In the genomic region with DNA sequence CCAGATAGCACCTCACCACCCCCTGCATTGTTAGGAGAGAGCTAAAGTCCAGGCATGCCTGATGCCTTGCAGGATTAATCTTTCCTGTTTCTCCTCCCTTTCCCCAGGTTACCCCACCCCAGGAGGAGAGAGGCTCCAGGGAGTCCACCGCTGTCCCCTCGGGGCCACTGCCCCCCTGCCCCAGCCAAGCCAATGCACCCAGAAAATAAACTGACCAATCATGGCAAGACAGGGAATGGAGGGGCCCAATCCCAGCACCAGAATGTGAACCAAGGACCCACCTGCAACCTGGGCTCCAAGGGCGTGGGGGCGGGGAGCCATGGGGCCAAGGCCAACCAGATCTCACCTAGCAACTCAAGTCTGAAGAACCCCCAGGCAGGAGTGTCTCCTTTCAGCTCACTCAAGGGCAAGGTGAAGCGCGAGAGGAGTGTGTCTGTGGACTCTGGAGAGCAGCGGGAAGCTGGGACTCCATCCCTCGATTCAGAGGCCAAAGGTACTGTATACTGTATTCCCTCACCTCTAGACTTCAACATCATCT, we compare ENCODE assay signal across 10 mouse cellular contexts. TPM values are rescaled to one million over a fixed set of nuclear protein-coding genes. Genes with fewer than 3 reads are reported as not detected.
DNase-seq lines count a peak whose midpoint lies in the region; ATAC-seq and TF ChIP-seq lines count a peak whose summit lies in the region.
"Had no signal": no experiment of that assay in that cellular context is flagged by ENCODE, and none has a peak within 500 bp of the region (broad histone marks: within the 10 kb centered on the region; RNA-seq: fewer than 3 reads in every experiment).

No protein-coding gene starts in this region.

- H3K4me3 ChIP-seq in layer of hippocampus, adult 2 months = no peak overlapping the region
- no peak overlapping the region for H3K4me3 ChIP-seq in embryonic fibroblast, embryonic 13.5 days (ENCODE audit: insufficient read depth, low read length)
- H3K4me3 ChIP-seq in intestine, embryonic 16.5 days (ENCODE audit: low read length) = 0 out of 2 replicates have a peak overlapping the region, but pooled peaks have one; percentile 44
- no peak overlapping the region for H3K4me3 ChIP-seq in neural tube, embryonic 12.5 days

- no peak for TF ChIP-seq CTCF in layer of hippocampus, adult 2 months (conservative IDR thresholded peaks at IDR 0.05)
- no peak for TF ChIP-seq CTCF in embryonic fibroblast, embryonic 13.5 days (IDR thresholded peaks at IDR 0.05; ENCODE audit: borderline replicate concordance, insufficient read depth, low read length)

- H3K9me3 ChIP-seq in intestine, embryonic 16.5 days (ENCODE audit: control insufficient read depth, low read length) = no peaks in the 10 kb centered on the region
- H3K9me3 ChIP-seq in neural tube, embryonic 12.5 days = no peaks in the 10 kb centered on the region

- H3K27me3 ChIP-seq in intestine, embryonic 16.5 days (replicated peaks; ENCODE audit: control insufficient read depth, insufficient read depth, low read length) = no peaks in the 10 kb centered on the region
- H3K27me3 ChIP-seq in neural tube, embryonic 12.5 days (replicated peaks) = no peaks in the 10 kb centered on the region; the same call in 1 of the 2 replicates

- H3K9ac ChIP-seq in intestine, embryonic 16.5 days (ENCODE audit: low read depth, low read length) = peak overlapping the region; percentile 59; the same call in 1 of the 2 replicates
- H3K9ac ChIP-seq in neural tube, embryonic 12.5 days = 0 out of 2 replicates have a peak overlapping the region, but pooled peaks have one; percentile 48

- no peak for ATAC-seq in intestine, embryonic 16.5 days
- no peak for ATAC-seq in neural tube, embryonic 12.5 days (ENCODE audit: low FRiP score, low read depth)

- no peak overlapping the region; the same call in 1 of the 2 replicates for H3K4me2 ChIP-seq in intestine, embryonic 16.5 days (ENCODE audit: low read depth, low read length)
- H3K4me2 ChIP-seq in neural tube, embryonic 12.5 days (replicated peaks) = peak overlapping the region; percentile 88; the same call in 1 of the 2 replicates

- no peak for DNase-seq in layer of hippocampus, adult 2 months (ENCODE audit: low spot score in 2 of 2)
- DNase-seq in layer of hippocampus, adult 8-10 months (ENCODE audit: low spot score in 2 of 2) = no peak
- DNase-seq in left cerebral cortex, postnatal 14 days (ENCODE audit: low spot score in 2 of 2) = no peak
- DNase-seq in left cerebral cortex, postnatal 4 days = no peak
- DNase-seq in gastrocnemius, postnatal 10 days = no peak
- DNase-seq: layer of hippocampus, adult 9-11 months had no signal

- intact Hi-C loops in left cerebral cortex, postnatal 14 days (cut with DNase I) = no loop called here
- intact Hi-C loops in left cerebral cortex, postnatal 4 days (cut with DNase I) = loop anchor here (1.0 kb wide), 1 partner anchor 45 kb away; no protein-coding TSS in a partner anchor

- H3K27ac ChIP-seq in layer of hippocampus, adult 2 months = peak overlapping the region; percentile 89; the same call in 1 of the 2 replicates
- peak overlapping the region; percentile 96 for H3K27ac ChIP-seq in embryonic fibroblast, embryonic 13.5 days (ENCODE audit: insufficient read depth, low read length)
- H3K27ac ChIP-seq in intestine, embryonic 16.5 days (ENCODE audit: low read length) = peak overlapping the region; percentile 78
- no peak overlapping the region for H3K27ac ChIP-seq in neural tube, embryonic 12.5 days

- 50% methylated on average over 8 of the region's 8 CpGs for WGBS in intestine, embryonic 16.5 days
- 56% methylated on average over 8 of the region's 8 CpGs for WGBS in neural tube, embryonic 12.5 days

- no peaks in the 10 kb centered on the region for H3K36me3 ChIP-seq in intestine, embryonic 16.5 days (ENCODE audit: control insufficient read depth, insufficient read depth, low read length)
- peaks cover 13% of the 10 kb centered on the region for H3K36me3 ChIP-seq in neural tube, embryonic 12.5 days

- TF ChIP-seq POLR2A in embryonic fibroblast, embryonic 13.5 days (IDR thresholded peaks at IDR 0.05; ENCODE audit: low read depth, low read length) = no peak

- peaks cover 30% of the 10 kb centered on the region for H3K4me1 ChIP-seq in embryonic fibroblast, embryonic 13.5 days (ENCODE audit: control insufficient read depth, insufficient read depth, low read length)
- peaks cover 60% of the 10 kb centered on the region for H3K4me1 ChIP-seq in intestine, embryonic 16.5 days (ENCODE audit: control insufficient read depth, insufficient read depth, low read length)
- peaks cover 57% of the 10 kb centered on the region for H3K4me1 ChIP-seq in neural tube, embryonic 12.5 days

RNA-seq across cellular contexts. Expression of a gene that starts 18.1 kb away (rescaled TPM):
- total RNA-seq in layer of hippocampus, adult 2 months (2021) = 10 to 100 TPM; 68.4 to 76.9 TPM
- 10 to 100 TPM; 61.8 to 68.3 (median 64.9) TPM for total RNA-seq in layer of hippocampus, adult 8-10 months (2022)
- polyA plus RNA-seq in embryonic fibroblast, embryonic 13.5 days (2011; ENCODE audit: insufficient read length, low read depth, missing spikeins) = 56.0 and 61.6 TPM in 2 replicates
- 5.1 and 5.9 TPM in 2 replicates for polyA plus RNA-seq in intestine, embryonic 16.5 days (2015; fragmentation: Nextera tagmentation; extraction: Ambion mirVana)
- polyA plus RNA-seq in neural tube, embryonic 12.5 days (2016; fragmentation: Nextera tagmentation; extraction: Ambion mirVana) = 9.3 and 10.9 TPM in 2 replicates
- total RNA-seq in left cerebral cortex, postnatal 14 days (2021) = 10 to 100 TPM; 76.2 to 84.8 TPM
- total RNA-seq in left cerebral cortex, postnatal 4 days (2021) = 100 to 1,000 TPM; 109 to 113 TPM
- total RNA-seq in gastrocnemius, postnatal 10 days (2021) = 10 to 100 TPM; 65.4 to 77.6 TPM

RNA-seq across cellular contexts. Expression of a gene that starts 45.9 kb away (rescaled TPM):
- total RNA-seq in layer of hippocampus, adult 2 months (2021) = not detected
- not detected for total RNA-seq in layer of hippocampus, adult 8-10 months (2022)
- not detected in 2 replicates for polyA plus RNA-seq in embryonic fibroblast, embryonic 13.5 days (2011; ENCODE audit: insufficient read length, low read depth, missing spikeins)
- polyA plus RNA-seq in intestine, embryonic 16.5 days (2015; fragmentation: Nextera tagmentation; extraction: Ambion mirVana) = 0.61 and 0.80 TPM in 2 replicates
- 0.35 TPM in 1 of 2 replicates, not detected in the other for polyA plus RNA-seq in neural tube, embryonic 12.5 days (2016; fragmentation: Nextera tagmentation; extraction: Ambion mirVana)
- total RNA-seq in left cerebral cortex, postnatal 14 days (2021) = not detected
- total RNA-seq in left cerebral cortex, postnatal 4 days (2021) = not detected
- total RNA-seq in gastrocnemius, postnatal 10 days (2021) = under 1 TPM; 0.38 to 0.65 TPM
- polyA plus RNA-seq: spleen, adult 2 months had no signal

RNA-seq across cellular contexts. Expression of a gene that starts 59.8 kb away (rescaled TPM):
- not detected for total RNA-seq in layer of hippocampus, adult 2 months (2021)
- total RNA-seq in layer of hippocampus, adult 8-10 months (2022) = not detected
- not detected in 2 replicates for polyA plus RNA-seq in embryonic fibroblast, embryonic 13.5 days (2011; ENCODE audit: insufficient read length, low read depth, missing spikeins)
- polyA plus RNA-seq in intestine, embryonic 16.5 days (2015; fragmentation: Nextera tagmentation; extraction: Ambion mirVana) = not detected in 2 replicates
- not detected in 2 replicates for polyA plus RNA-seq in neural tube, embryonic 12.5 days (2016; fragmentation: Nextera tagmentation; extraction: Ambion mirVana)
- not detected for total RNA-seq in left cerebral cortex, postnatal 14 days (2021)
- not detected for total RNA-seq in left cerebral cortex, postnatal 4 days (2021)
- not detected for total RNA-seq in gastrocnemius, postnatal 10 days (2021)
